Mouse (Mus musculus) bone marrow macrophage, adult 2 months (primary cell): Measurements from ENCODE around the gene Phyh.

Experiments
- CTCF ChIP-seq: IDR thresholded peaks from 2 replicates; pipeline ENCODE4 v1.5.1; 2012; ENCODE audit warnings: low read depth, mild to moderate bottlenecking, low read length, moderate library complexity
- POLR2A ChIP-seq: IDR thresholded peaks from 2 replicates; pipeline ENCODE4 v1.6.1; 2012; ENCODE audit warnings: mild to moderate bottlenecking, low read depth, low read length, borderline replicate concordance

- TF ChIP-seq POLR2A, result no peak
- TF ChIP-seq CTCF, result no peak
Measured at GRCm38 (mm10) chr2:4950986-4951385, 32.2 kb downstream of the Phyh start.
